Mouse (Mus musculus) left cerebral cortex, postnatal 36 days (tissue): ENCODE results near the gene Samd14. TPM values are rescaled to one million over a fixed set of nuclear protein-coding genes. Genes with fewer than 3 reads are reported as not detected.
"Not testable (repeated sequence)": the region's sequence is repeated elsewhere in the genome, so short reads cannot be mapped to it uniquely, and the experiment has no call there.

Source experiments
- DNase-seq, 2 experiments: peaks; one replicate each; pipeline ENCODE4 v3.0.0; 2021 to 2022; ENCODE audit warnings: low spot score in 2 of 2, mixed read lengths in 1 of 2
- intact Hi-C: fragments of 180-260 bp; cut with DNase I; formaldehyde crosslinking; loops from one replicate; pipeline ENCODE4 v1.15.1; 2025
- total RNA-seq, 2 experiments: library from RNA; stranded (reverse); gene quantifications; 2 replicates each; pipeline ENCODE4 v1.2.3; 2021

Gene Samd14
- total RNA-seq, result 10 to 100 TPM; 24.3 to 30.2 TPM

GRCm38 (mm10) chr11:95009629-95010014, at the start of gene Samd14:
TSS of gene Samd14 (plus strand) at chr11:95009879.
- intact Hi-C loops, result no loop called here
- peak; percentile 54 to 63 for DNase-seq

DNA sequence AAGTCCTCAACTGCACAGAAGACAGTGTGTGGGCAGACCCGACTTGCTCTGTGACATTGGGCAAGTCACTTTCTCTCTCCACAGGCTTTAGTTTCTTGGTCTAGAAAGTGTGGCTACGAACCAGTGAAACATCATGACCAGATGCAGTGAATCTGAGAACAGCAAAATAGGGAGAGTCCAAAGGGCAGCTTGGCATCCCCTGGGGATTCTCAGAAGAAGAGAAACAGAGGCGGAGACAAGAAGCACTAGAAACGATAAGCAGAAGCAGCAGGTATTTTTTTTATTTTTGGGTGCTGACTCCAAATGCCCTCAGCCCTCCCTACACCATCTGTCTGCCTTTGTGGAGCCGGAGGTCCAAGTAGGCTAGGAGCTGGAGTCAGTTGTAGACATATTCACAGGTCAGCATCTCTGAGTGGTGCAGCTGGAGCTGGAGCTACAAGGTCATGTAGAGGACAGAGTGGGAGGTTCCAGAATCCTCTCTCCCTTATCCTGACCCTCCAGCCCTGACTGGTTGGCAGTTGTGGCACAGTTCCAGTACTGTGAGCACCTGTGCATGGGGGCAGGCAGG, 47.1 kb upstream of the Samd14 start:
- intact Hi-C loops, result no loop called here

DNA sequence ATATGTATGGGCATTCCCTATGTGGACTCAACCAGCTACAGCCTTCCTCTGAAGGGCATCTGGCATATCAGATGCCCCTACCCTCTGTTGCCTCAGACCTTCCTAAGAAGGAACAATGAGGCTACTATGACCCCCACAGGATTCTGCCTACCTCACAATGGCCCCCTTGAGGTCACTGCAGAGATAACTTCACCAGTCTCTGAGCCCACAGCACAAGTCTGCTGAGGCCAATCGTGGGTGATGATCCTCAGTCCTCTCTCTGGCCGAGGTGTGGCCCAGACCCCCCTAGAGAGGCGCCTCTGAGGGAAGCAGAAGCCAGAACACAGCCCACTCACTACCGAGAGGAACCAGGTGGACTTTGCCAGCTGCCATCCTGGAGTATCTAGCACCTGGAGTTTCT, 42.3 kb upstream of the Samd14 start, which contains the start of gene Hils1:
TSS of gene Hils1 (plus strand) at position 175 of the 400 bp plus-strand sequence.
- DNase-seq, result no peak
- intact Hi-C loops, result no loop called here

More for the DNA sequence above, 47.1 kb upstream of the Samd14 start:
- DNase-seq, result no peak

GRCm38 (mm10) chr11:94968187-94968586, 41.5 kb upstream of the Samd14 start:
- no peak for DNase-seq

GRCm38 (mm10) chr11:94969709-94970108, 40.0 kb upstream of the Samd14 start:
- intact Hi-C loops, result loop anchor here (1.0 to 10.0 kb wide), 2 partner anchors 30 to 135 kb away; no protein-coding TSS in a partner anchor

More at GRCm38 (mm10) chr11:94968187-94968586, 41.5 kb upstream of the Samd14 start:
- intact Hi-C loops, result no loop called here

DNA sequence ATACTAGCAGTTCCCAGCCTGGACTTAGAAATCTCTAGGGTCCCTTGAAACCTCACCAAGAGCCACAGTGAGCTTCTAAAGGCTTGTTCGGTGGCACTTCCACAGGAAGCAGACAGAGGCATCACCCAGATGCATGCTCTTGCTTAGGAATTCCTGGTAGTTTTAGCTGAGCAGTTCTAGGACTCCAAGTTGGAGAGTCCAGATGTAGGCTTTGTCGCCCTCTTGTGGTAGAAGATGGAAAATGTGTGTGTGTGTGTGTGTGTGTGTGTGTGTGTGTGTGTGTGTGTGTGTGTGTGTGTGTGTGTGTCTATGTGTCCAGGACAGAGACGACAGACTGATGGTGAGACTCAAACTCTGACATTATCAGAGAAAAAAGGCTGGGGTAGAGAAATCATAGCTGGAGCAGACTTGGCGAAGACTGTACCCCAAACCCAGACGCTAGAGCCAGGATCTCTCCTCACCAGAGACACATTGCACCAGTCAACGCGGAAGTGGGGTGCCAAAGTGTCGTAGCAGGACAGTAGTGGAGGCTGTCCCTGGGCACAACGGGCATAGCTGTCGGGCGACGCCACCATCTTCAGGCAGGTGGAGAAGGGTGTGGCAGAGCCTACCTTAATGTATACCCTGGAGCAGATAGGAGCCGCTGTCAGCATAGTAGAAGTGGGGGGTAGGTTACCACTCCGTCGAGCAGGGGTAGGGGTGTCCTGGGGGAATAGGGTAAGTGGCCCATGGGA, 39.3 kb upstream of the Samd14 start:
- intact Hi-C loops, result loop anchor here (10.0 kb wide), 1 partner anchor 134 kb away; no protein-coding TSS in a partner anchor
- peak; percentile 69 to 71 for DNase-seq

More at GRCm38 (mm10) chr11:94969709-94970108, 40.0 kb upstream of the Samd14 start:
- not testable (repeated sequence) for DNase-seq

DNA sequence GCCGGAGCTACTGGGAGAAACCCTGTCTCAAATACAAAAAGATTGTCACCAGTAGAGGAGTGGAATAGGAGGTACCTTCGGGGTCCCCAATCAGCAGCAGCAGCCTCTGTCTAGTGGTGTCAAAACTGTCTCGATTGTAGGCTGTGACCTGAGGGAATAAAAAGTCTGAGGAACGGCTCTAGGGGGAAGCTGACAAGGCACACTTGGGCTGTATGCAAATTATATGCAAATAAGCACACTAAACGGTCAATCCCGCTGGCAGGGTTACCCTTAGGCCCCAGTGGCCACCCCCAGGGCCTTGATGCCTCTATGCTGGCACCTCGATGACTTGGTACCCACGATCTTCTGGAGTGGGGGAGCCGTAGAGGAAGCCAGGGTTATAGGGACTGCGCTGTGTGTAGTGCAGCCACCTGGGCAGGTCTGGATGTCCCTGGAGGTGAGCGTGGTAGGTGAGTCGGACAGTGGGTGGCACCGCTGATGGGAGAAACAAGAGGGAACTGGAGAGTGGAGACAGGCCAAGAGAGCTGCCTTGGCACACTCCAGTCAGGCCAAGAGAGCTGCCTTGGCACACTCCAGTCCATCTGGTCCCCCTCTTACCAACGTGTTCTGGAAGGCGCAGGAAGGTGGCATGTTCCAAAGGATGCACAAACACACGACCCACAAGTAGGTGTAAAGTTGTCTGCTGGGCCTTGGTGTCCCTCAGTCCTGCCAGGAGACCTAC, 37.6 kb upstream of the Samd14 start:
- intact Hi-C loops, result loop anchor here (10.0 kb wide), 1 partner anchor 133 kb away; no protein-coding TSS in a partner anchor

GRCm38 (mm10) chr11:94972887-94973286, 36.8 kb upstream of the Samd14 start:
- no peak for DNase-seq
- intact Hi-C loops, result loop anchor here (10.0 kb wide), 1 partner anchor 132 kb away; no protein-coding TSS in a partner anchor

More for the DNA sequence above, 37.6 kb upstream of the Samd14 start:
- no peak for DNase-seq

DNA sequence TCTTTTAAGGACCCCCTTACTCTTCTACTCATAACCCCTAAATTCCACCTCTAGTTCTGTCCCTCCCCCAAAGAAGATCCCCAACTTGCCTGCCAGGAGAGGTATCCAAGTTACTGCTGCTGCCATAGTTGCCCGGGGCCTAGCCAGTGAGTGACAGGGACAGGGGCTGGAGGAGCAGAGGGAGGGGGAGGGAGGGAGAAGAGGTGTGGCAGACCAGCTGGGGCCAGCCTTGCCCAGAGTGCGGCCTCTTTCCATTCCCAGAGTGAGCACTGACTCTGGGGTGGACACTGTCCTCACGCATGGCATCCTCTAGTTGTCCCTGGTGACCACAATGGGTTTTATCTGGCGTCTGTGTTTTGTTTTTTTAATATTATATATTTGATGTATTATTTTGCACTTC, 36.4 kb upstream of the Samd14 start:
- intact Hi-C loops, result loop anchor here (10.0 kb wide), 1 partner anchor 131 kb away; no protein-coding TSS in a partner anchor
- no peak for DNase-seq

DNA sequence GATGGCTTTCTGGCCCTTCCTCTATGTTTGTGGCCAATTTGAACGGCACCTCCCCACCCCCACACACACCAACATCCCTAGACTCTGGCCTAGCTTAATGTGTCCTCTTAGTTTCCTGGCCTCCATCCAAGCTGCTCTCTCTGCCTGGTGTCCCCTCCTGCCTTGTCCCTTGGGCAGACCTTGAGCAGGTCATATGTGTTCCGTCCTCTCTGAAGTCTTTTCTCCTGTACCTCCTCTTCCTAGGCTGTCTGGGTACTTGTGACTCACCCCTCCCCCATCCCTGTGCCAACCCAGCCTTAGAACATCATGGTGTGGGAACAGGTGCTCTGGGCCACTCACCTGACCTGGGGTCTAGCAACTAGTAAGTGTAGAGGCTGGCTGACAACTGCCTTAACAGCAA, 34.7 kb upstream of the Samd14 start:
- intact Hi-C loops, result loop anchor here (10.0 kb wide), 1 partner anchor 130 kb away; no protein-coding TSS in a partner anchor
- no peak for DNase-seq

DNA sequence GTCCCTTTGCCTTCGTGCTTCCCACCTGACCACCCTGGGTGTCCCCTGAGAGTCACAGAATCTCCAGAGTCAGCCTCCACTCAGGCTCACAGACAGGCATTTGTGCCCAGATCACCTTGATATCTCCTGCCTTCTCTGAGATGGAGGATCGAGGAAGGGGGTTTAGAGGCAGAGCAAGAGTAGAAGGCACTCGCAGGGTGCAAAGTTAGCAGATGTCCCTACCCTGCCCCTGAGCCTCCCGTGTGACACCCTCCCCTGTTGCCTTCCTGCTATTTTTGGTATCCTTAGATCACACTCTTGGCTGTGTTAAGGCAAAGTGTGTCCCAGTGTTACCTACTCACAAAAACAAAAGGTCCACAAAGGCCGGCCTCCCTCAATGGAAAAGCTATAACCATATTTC, 33.5 kb upstream of the Samd14 start, which contains the start of gene Sgca:
TSS of gene Sgca (minus strand) at position 129 of the 400 bp plus-strand sequence.
- intact Hi-C loops, result loop anchor here (10.0 kb wide), 1 partner anchor 129 kb away; no protein-coding TSS in a partner anchor
- no peak for DNase-seq

- intact Hi-C loops, result loop anchor here (2.0 to 10.0 kb wide), 2 partner anchors 22 to 126 kb away; no protein-coding TSS in a partner anchor
- DNase-seq, result peak in 1 of 2 experiments; percentile 3
These were observed 31.3 kb upstream of the Samd14 start for GRCm38 (mm10) chr11:94978178-94978915.

- peak; percentile 96 to 98 for DNase-seq
- intact Hi-C loops, result loop anchor here (1.0 to 10.0 kb wide), 3 partner anchors 10 to 126 kb away; no protein-coding TSS in a partner anchor
These were observed 30.7 kb upstream of the Samd14 start for GRCm38 (mm10) chr11:94978947-94979346.

- DNase-seq, result no peak
- intact Hi-C loops, result loop anchor here (1.0 to 10.0 kb wide), 3 partner anchors 10 to 125 kb away; no protein-coding TSS in a partner anchor
These were observed 30.1 kb upstream of the Samd14 start for GRCm38 (mm10) chr11:94979462-94980179.

GRCm38 (mm10) chr11:94985140-94985539, 24.5 kb upstream of the Samd14 start:
- intact Hi-C loops, result no loop called here
- DNase-seq, result no peak

DNA sequence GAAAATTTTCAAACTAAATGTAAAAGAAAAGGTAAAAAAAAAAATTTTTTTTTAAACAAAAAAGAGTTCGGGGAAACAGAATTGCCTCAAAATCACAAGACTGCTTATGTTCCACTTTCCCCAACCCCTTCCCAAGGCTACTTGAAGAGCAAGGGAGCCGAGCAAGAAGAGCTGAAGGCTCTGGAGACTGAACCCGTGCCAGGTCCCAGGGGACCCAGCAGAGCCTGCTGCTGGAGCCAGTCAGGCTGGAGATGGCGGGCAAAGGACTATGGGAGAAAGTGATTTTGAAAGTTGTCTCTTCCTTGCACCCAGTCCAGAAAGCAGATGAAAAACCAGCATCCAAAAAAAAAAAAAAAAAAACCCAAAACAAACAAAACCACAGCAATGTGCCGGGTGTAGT, 23.9 kb upstream of the Samd14 start:
- no peak for DNase-seq
- intact Hi-C loops, result no loop called here

GRCm38 (mm10) chr11:94986435-94986834, 23.2 kb upstream of the Samd14 start:
- intact Hi-C loops, result no loop called here

DNA sequence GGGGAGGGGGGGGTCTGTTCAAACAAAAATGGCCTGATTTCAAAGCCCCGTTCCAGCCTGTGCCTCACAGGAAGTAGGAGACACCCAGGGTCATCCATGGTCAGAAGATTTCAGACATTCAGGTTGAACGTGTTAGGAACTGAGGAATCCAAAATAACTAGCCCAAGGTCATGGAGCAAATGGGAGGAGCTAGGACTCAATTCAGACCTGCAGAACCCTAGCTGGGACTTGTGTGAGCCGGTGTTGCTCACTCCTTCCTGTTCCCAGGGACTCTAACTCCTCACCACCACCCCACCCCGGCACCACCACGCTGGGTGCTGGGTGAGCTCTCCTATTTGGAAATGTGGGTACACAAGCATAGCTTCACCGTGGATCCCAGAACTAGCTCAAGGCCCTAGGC, 22.3 kb upstream of the Samd14 start:
- intact Hi-C loops, result no loop called here
- DNase-seq, result no peak

More at GRCm38 (mm10) chr11:94986435-94986834, 23.2 kb upstream of the Samd14 start:
- no peak for DNase-seq
